Comparison of ENCODE assay signal across 20 mouse cellular contexts in genomic region chr17:67102051-67102450, GRCm38 (mm10).
DNase-seq lines count a peak whose midpoint lies in the region; ATAC-seq and TF ChIP-seq lines count a peak whose summit lies in the region.
"Had no signal": no experiment of that assay in that cellular context is flagged by ENCODE, and none has a peak within 500 bp of the region (broad histone marks: within the 10 kb centered on the region; RNA-seq: fewer than 3 reads in every experiment).

No protein-coding gene starts in this region.

- no peak overlapping the region for H3K4me2 ChIP-seq in lung, embryonic 14.5 days
- H3K4me2 ChIP-seq: embryonic facial prominence, embryonic 12.5 days; hindbrain, embryonic 14.5 days; liver, embryonic 11.5 days had no signal

- WGBS in heart, embryonic 10.5 days, result 78% methylated on average over 6 of the region's 6 CpGs
- WGBS in lung, embryonic 14.5 days, result 51% methylated on average over 6 of the region's 6 CpGs

- intact Hi-C loops in heart, postnatal 10 days (cut with DNase I), result no loop called here

- H3K4me3 ChIP-seq in heart, embryonic 10.5 days, result no peak overlapping the region
- no peak overlapping the region for H3K4me3 ChIP-seq in lung, embryonic 14.5 days (ENCODE audit: low read depth, low read length)
- H3K4me3 ChIP-seq: embryonic facial prominence, embryonic 12.5 days had no signal

- no peak; the same call in 1 of the 2 replicates for ATAC-seq in lung, embryonic 14.5 days (ENCODE audit: insufficient read depth)
- ATAC-seq: intestine, embryonic 16.5 days had no signal

- H3K9me3 ChIP-seq in heart, embryonic 10.5 days, result no peaks in the 10 kb centered on the region
- no peaks in the 10 kb centered on the region for H3K9me3 ChIP-seq in lung, embryonic 14.5 days (ENCODE audit: low read depth, low read length)
- H3K9me3 ChIP-seq: embryonic facial prominence, embryonic 12.5 days had no signal

- H3K9ac ChIP-seq in lung, embryonic 14.5 days, result no peak overlapping the region
- H3K9ac ChIP-seq: embryonic facial prominence, embryonic 12.5 days; hindbrain, embryonic 14.5 days had no signal

- H3K36me3 ChIP-seq in heart, embryonic 10.5 days, result no peaks in the 10 kb centered on the region
- H3K36me3 ChIP-seq in lung, embryonic 14.5 days (ENCODE audit: insufficient read depth), result no peaks in the 10 kb centered on the region
- H3K36me3 ChIP-seq: embryonic facial prominence, embryonic 12.5 days had no signal

- H3K4me1 ChIP-seq in heart, embryonic 10.5 days, result 0 out of 2 replicates have a peak, but pooled peaks cover 3% of the 10 kb centered on the region
- no peaks in the 10 kb centered on the region; the same call in 1 of the 2 replicates for H3K4me1 ChIP-seq in lung, embryonic 14.5 days (ENCODE audit: insufficient read depth)
- H3K4me1 ChIP-seq: embryonic facial prominence, embryonic 12.5 days had no signal

- no peaks in the 10 kb centered on the region for H3K27me3 ChIP-seq in heart, embryonic 10.5 days (ENCODE audit: insufficient read depth, poor library complexity, severe bottlenecking)
- H3K27me3 ChIP-seq in lung, embryonic 14.5 days (ENCODE audit: insufficient read depth, low read length), result no peaks in the 10 kb centered on the region
- H3K27me3 ChIP-seq: CH12.LX; embryonic facial prominence, embryonic 12.5 days had no signal

- DNase-seq in adrenal gland, adult (ENCODE audit: inconsistent age in 2 of 2, low spot score in 1 of 2), result peak; percentile 14 to 42
- no peak for DNase-seq in adrenal gland, adult 8-10 months
- DNase-seq in heart, postnatal 10 days, result peak; percentile 38 to 49
- no peak for DNase-seq in heart, embryonic 10.5 days (ENCODE audit: low spot score)
- peak; percentile 74 for DNase-seq in kidney, adult 9 months
- peak; percentile 48 for DNase-seq in lung, embryonic 14.5 days
- no peak for DNase-seq in layer of hippocampus, adult 8-10 months (ENCODE audit: low spot score in 2 of 2)
- no peak for DNase-seq in urinary bladder, postnatal 14 days (ENCODE audit: low spot score)
- DNase-seq: cerebellum, adult 18-20 months; layer of hippocampus, postnatal 36 days; left cerebral cortex, postnatal 4 days; midbrain, embryonic 14.5 days; right cerebral cortex, postnatal 14 days; thymus, postnatal 4 days had no signal

- no peak overlapping the region; the same call in 1 of the 2 replicates for H3K27ac ChIP-seq in heart, embryonic 10.5 days
- no peak overlapping the region for H3K27ac ChIP-seq in lung, embryonic 14.5 days (ENCODE audit: low read depth)
- H3K27ac ChIP-seq: embryonic facial prominence, embryonic 12.5 days; hindbrain, embryonic 14.5 days; macrophage had no signal

- TF ChIP-seq CTCF in lung, embryonic 14.5 days (IDR thresholded peaks at IDR 0.05; ENCODE audit: low read depth), result no peak

Comparison
In these comparisons a context has a peak if more than half of its experiments do, and no peak if none do; other contexts are left out.
1. DNase-seq: peak in adrenal gland, adult (2 of 2), heart, postnatal 10 days (2 of 2), kidney, adult 9 months (single experiment) and lung, embryonic 14.5 days (single experiment); none in adrenal gland, adult 8-10 months (single experiment), heart, embryonic 10.5 days (single experiment), layer of hippocampus, adult 8-10 months (0 of 2) and urinary bladder, postnatal 14 days (single experiment).